Mouse (Mus musculus) midbrain, embryonic 13.5 days (tissue): ENCODE data around the gene Mief1. TPM values are rescaled to one million over a fixed set of nuclear protein-coding genes. Genes with fewer than 3 reads are reported as not detected.

Experiments used
- ATAC-seq: fragments of 200-750 bp; cut with Nextera tagmentation; 2 replicates; pipeline ENCODE4 v1.8.0; 2017; ENCODE audit warnings: mild to moderate bottlenecking, moderate TSS enrichment, moderate library complexity
- H3K27ac ChIP-seq: fragments of 300-500 bp; sonication (generic); 2 replicates; pipeline ENCODE4 v1.5.1; 2015; ENCODE audit warnings: inconsistent platforms, mild to moderate bottlenecking, moderate library complexity
- H3K27me3 ChIP-seq: fragments of 300-500 bp; sonication (generic); 2 replicates; pipeline ENCODE4 v1.6.1; 2015; ENCODE audit warnings: mild to moderate bottlenecking, inconsistent platforms
- H3K36me3 ChIP-seq: fragments of 300-500 bp; sonication (generic); 2 replicates; pipeline ENCODE4 v1.6.1; 2015; ENCODE audit warnings: mild to moderate bottlenecking, inconsistent platforms
- H3K4me1 ChIP-seq: fragments of 300-500 bp; sonication (generic); replicated peaks from 2 replicates; pipeline ENCODE4 v1.6.1; 2015; ENCODE audit warnings: inconsistent platforms
- H3K4me2 ChIP-seq: fragments of 300-500 bp; sonication (generic); replicated peaks from 2 replicates; pipeline ENCODE4 v1.6.1; 2015; ENCODE audit warnings: moderate library complexity, mild to moderate bottlenecking, inconsistent platforms
- H3K4me3 ChIP-seq: fragments of 300-500 bp; sonication (generic); replicated peaks from 2 replicates; pipeline ENCODE4 v1.5.1; 2015; ENCODE audit warnings: mild to moderate bottlenecking, inconsistent platforms
- H3K9ac ChIP-seq: fragments of 300-500 bp; sonication (generic); replicated peaks from 2 replicates; pipeline ENCODE4 v1.6.1; 2015; ENCODE audit warnings: mild to moderate bottlenecking, inconsistent platforms
- H3K9me3 ChIP-seq: fragments of 300-500 bp; sonication (generic); 2 replicates; pipeline ENCODE4 v1.6.1; 2016; ENCODE audit warnings: mild to moderate bottlenecking, inconsistent platforms
- WGBS: fragments of 180-500 bp; shearing (Covaris S2); methylation state at CpG from one replicate; pipeline ENCODE4 v1.1.7; 2015; 5-methylcytosine and 5-hydroxymethylcytosine counted together
- polyA plus RNA-seq: library from polyadenylated mRNA; unstranded; fragments of >200 nt; fragmentation: Nextera tagmentation; extraction: Ambion mirVana; gene quantifications from 2 replicates; pipeline ENCODE4 v1.2.1, GENCODE M21; 2015

Mief1 gene
- polyA plus RNA-seq, 1 experiment from 2014 or later, result 43.8 TPM

DNA sequence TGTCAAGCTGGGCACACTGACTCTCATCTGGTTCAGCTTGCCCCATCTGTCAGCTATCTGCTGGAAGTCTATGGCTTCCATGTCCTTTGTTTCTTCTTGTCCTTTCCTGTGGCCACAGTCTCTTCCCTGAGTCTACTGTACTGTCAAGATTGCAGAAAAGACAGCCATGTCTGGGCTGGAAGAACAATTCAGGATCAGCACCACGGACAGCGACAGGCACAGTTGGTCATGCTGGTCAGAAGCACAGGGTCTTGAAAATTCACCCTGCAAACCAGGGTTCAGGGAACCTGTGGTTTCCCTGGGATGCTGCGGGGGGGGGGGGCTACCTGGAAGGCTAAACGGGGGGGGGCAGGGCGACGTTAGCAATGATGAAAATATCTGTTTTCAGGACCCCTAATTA is 43.8 kb downstream of the Mief1 start:
- no peak overlapping the region for H3K4me2 ChIP-seq
- H3K4me1 ChIP-seq, result peaks cover 6% of the 10 kb centered on the region; the same call in 1 of the 2 replicates
- H3K27me3 ChIP-seq, result peaks cover 48% of the 10 kb centered on the region
- ATAC-seq, result no peak
- H3K4me3 ChIP-seq, result no peak overlapping the region
- no peaks in the 10 kb centered on the region for H3K9me3 ChIP-seq
- H3K9ac ChIP-seq, result no peak overlapping the region
- 5% methylated on average over 5 of the region's 6 CpGs for WGBS
- H3K36me3 ChIP-seq, result no peaks in the 10 kb centered on the region
- no peak overlapping the region for H3K27ac ChIP-seq

DNA sequence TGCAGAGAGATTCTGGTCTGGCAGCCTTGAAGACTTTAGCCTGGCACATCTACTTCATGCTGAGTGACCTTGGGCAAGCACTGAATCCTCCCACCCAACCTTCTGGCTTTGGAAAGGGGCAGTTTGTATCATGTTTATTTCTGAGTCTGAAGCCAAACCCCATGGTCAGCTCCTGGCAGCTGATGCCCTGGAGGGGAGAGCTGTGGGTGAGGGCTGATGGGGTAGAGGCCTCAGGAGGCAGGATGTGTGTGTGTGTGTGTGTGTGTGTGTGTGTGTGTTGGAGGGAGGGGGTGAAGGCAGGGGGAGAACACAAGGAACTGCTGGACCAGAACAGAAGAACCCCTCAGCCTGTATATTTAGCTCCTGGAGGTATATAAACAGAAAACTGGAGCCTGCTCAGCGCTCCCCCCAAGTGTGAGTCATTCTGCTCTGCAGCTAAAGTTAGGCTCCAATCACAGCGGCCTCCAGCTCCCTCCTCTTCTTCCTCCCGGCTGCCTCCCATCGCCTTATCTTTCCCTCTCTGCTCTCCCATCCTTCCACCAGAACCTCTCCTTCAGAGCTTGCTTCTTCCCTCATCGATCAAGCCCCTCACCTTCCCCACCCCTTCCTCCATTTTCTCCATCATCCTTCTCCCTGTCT is 44.4 kb downstream of the Mief1 start:
- H3K4me2 ChIP-seq, result no peak overlapping the region
- peaks cover 6% of the 10 kb centered on the region; the same call in 1 of the 2 replicates for H3K4me1 ChIP-seq
- no peak overlapping the region; the same call in 1 of the 2 replicates for H3K9ac ChIP-seq
- no peak overlapping the region for H3K27ac ChIP-seq
- no peak overlapping the region for H3K4me3 ChIP-seq
- peaks cover 45% of the 10 kb centered on the region for H3K27me3 ChIP-seq
- H3K9me3 ChIP-seq, result no peaks in the 10 kb centered on the region
- 70% methylated on average over 5 of the region's 5 CpGs for WGBS
- H3K36me3 ChIP-seq, result no peaks in the 10 kb centered on the region
- no peak for ATAC-seq

DNA sequence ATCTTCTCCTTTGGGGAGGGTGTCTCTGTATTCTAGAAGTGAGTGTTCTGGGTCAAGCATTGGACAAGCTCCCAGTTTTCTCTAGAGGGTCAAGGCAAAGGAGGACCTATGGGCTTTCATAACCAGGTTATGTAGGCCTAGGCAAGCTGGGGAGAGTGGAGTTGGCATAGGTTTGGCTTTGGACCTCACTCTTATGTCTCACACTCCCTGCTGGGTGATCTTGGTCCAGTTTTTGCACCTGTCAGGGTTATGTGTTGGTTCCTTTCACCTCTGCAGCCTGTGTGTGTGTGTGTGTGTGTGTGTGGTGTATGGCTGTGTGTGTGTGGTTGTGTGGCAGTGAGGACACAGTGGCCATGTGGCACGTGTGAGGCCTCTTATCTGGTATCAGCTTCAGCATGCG is 45.2 kb downstream of the Mief1 start:
- Histone ChIP-seq H3K36me3 (no peaks in the 10 kb centered on the region), H3K4me2 (no peak overlapping the region), H3K9me3 (no peaks in the 10 kb centered on the region), H3K9ac (no peak overlapping the region), H3K4me1 (peaks cover 9% of the 10 kb centered on the region; the same call in 1 of the 2 replicates), H3K27me3 (peaks cover 41% of the 10 kb centered on the region), H3K4me3 (no peak overlapping the region), H3K27ac (no peak overlapping the region)
- 100% methylated on average over 2 of the region's 2 CpGs for WGBS
- no peak for ATAC-seq

DNA sequence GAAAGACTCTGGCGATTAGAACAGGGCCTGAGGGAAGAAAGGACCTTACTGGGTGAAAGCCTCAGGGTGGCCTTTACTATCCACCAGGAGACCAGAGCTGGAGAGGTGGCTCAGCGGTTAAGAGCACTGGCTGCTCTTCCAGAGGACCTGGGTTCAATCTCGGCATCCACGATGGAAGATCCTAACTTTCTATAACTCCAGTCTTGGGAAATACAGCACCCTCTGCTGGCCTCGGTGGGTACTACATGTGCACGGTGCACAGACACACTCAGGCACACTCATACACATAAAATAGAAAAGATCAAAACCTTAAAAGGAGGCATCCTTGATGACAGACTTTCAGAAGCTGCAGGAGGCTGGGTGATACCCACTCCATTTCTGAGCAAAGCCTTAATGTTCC is 46.8 kb downstream of the Mief1 start:
- WGBS, result 17% methylated on average over 6 of the region's 6 CpGs
- peak; percentile 18; the same call in 1 of the 2 replicates for ATAC-seq

DNA sequence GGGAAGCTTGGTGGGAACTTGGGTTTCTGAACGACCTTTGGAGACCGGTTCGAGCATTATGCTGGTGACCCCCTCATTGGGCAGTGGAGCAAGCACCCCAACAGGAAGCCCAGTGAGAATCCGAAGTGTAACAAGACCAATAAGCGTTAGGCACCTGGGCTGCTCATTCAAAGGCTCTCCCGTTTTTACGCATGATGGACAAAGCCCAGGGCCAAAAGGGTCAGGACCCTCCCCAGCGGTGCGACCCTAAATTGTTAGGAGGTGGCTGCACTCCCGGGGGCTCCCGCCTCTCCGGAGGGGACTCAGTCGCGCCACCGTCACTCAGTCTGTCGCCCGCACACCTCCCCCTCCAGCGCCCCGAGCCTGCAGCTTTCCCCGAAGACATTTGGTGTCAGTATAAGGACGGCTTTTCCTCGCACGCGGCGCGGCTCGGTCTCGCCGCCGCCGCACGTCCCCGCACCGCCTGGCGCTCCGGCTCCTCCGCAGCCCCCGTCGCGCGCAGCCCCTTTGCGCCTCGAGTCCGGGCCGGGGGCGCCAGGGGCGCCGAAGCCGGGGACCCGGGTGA is 53.1 kb downstream of the Mief1 start, which contains the start of gene Cacna1i:
Gene Cacna1i, plus strand, starts transcription at position 388 of the 565 bp plus-strand sequence.
- peak within 1 kb of the TSS; percentile 57 for H3K4me3 ChIP-seq
- no peak within 1 kb of the TSS for H3K27ac ChIP-seq
- peaks cover 40% of the 10 kb centered on the region for H3K4me1 ChIP-seq
- H3K36me3 ChIP-seq, result no peaks in the 10 kb centered on the region
- peak; percentile 70 for ATAC-seq
- peak within 1 kb of the TSS; percentile 68 for H3K9ac ChIP-seq
- peak within 1 kb of the TSS; percentile 86 for H3K4me2 ChIP-seq
- H3K27me3 ChIP-seq, result peaks cover 76% of the 10 kb centered on the region
- WGBS, result under 1% methylated on average over 50 of the region's 50 CpGs
- H3K9me3 ChIP-seq, result no peaks in the 10 kb centered on the region

More for the DNA sequence above, 46.8 kb downstream of the Mief1 start:
- Histone ChIP-seq H3K36me3 (no peaks in the 10 kb centered on the region), H3K4me1 (peaks cover 9% of the 10 kb centered on the region; the same call in 1 of the 2 replicates), H3K4me2 (no peak overlapping the region), H3K9ac (no peak overlapping the region), H3K27me3 (peaks cover 45% of the 10 kb centered on the region), H3K9me3 (no peaks in the 10 kb centered on the region), H3K4me3 (no peak overlapping the region), H3K27ac (no peak overlapping the region)

DNA sequence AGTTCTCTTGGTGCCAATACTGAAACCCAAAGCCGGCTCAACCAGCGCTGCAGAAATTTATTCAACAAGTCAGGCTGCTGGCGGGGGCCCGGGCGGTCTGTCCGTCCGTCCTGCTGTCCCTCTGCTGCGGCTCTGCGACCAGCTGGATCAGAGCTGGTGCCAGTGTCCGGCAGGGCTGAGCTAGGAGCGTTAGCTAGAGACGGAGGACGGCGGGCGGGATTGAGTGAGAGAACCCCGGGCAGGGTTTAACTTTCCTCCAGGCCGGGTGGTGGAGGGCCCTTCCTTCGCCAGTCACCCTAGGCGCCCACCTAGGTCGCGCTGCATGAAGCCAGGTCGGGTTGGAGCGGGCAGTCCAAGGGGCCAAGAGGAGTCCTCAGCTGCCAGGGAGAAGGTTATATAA is 54.2 kb downstream of the Mief1 start:
- peaks cover 72% of the 10 kb centered on the region for H3K27me3 ChIP-seq
- WGBS, result 0% methylated on average over 23 of the region's 23 CpGs
- peak overlapping the region; percentile 68 for H3K9ac ChIP-seq
- H3K4me1 ChIP-seq, result peaks cover 43% of the 10 kb centered on the region
- no peak for ATAC-seq
- no peak overlapping the region for H3K27ac ChIP-seq
- H3K4me3 ChIP-seq, result peak overlapping the region; percentile 57
- H3K9me3 ChIP-seq, result no peaks in the 10 kb centered on the region
- peak overlapping the region; percentile 86 for H3K4me2 ChIP-seq
- no peaks in the 10 kb centered on the region for H3K36me3 ChIP-seq

DNA sequence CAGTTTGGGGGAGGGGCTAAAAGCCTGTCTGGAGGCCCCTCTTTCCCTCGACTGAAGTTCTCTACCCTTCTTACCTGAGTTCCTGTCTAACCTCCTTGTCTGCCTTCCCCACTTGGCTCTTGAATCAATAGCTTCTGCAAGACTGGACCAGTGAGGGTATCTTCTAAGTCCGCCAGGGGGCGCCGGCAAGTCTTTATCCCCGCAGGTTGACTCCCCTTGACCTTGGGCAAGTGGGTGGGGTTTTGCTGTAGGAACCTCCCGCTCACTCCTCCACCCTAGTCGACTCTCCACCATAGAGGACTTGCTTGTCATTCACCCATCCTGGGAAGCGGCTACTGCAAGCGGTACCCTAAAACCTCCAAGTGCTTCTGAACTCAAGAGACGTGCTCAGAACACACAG is 55.6 kb downstream of the Mief1 start:
- H3K4me2 ChIP-seq, result peak overlapping the region; percentile 86
- H3K27ac ChIP-seq, result no peak overlapping the region
- 8% methylated on average over 10 of the region's 10 CpGs for WGBS
- H3K36me3 ChIP-seq, result no peaks in the 10 kb centered on the region
- H3K27me3 ChIP-seq, result peaks cover 66% of the 10 kb centered on the region
- ATAC-seq, result no peak
- no peaks in the 10 kb centered on the region for H3K9me3 ChIP-seq
- H3K4me3 ChIP-seq, result no peak overlapping the region
- no peak overlapping the region for H3K9ac ChIP-seq
- peaks cover 41% of the 10 kb centered on the region for H3K4me1 ChIP-seq

DNA sequence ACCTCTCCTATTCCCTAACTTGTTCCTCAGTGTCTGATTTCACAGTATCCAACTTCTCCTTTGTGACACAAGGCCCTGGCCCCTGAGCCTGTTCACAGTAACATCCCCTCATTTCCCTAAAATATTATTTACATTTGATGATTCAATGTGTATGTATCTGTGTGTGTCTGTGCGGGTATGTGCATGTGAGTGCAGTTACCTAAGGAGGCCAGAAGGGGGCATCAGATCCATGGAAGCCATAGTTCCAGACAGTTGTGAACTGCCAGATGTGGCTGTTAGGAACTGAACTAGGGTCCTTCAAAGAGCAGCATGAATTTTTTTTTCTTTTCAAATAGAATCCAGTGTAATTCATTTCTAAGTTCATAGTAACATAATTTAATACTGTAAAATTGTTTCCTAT is 63.3 kb downstream of the Mief1 start:
- no peak for ATAC-seq
- Histone ChIP-seq H3K36me3 (no peaks in the 10 kb centered on the region), H3K27me3 (no peaks in the 10 kb centered on the region; the same call in 1 of the 2 replicates), H3K9me3 (no peaks in the 10 kb centered on the region), H3K4me2 (no peak overlapping the region), H3K4me3 (no peak overlapping the region), H3K27ac (no peak overlapping the region), H3K4me1 (0 out of 2 replicates have a peak, but pooled peaks cover 2% of the 10 kb centered on the region), H3K9ac (no peak overlapping the region)
- WGBS, result 97% methylated on average over 1 of the region's 1 CpGs

Other genes starting within 250 kb of the Mief1 start
- gene Pdgfb, start 219.0 kb upstream of the Mief1 start, polyA plus RNA-seq, result 2.1 and 2.3 TPM in 2 replicates
- gene Syngr1, start 142.7 kb upstream of the Mief1 start, polyA plus RNA-seq, result 20.6 and 26.2 TPM in 2 replicates
- gene Rpl3, start 142.2 kb upstream of the Mief1 start, polyA plus RNA-seq, result 608 and 612 TPM in 2 replicates
- 41.1 and 43.0 TPM in 2 replicates for gene Tab1, start 100.9 kb upstream of the Mief1 start, polyA plus RNA-seq
- gene Mgat3, start 60.3 kb upstream of the Mief1 start, polyA plus RNA-seq, result 11.4 and 12.3 TPM in 2 replicates
- gene AC140267.1, start 1.8 kb downstream of the Mief1 start, polyA plus RNA-seq, result not detected in 2 replicates
- gene Atf4, start 21.2 kb downstream of the Mief1 start, polyA plus RNA-seq, result 133 and 134 TPM in 2 replicates
- 72.9 and 77.8 TPM in 2 replicates for gene Rps19bp1, start 30.3 kb downstream of the Mief1 start, polyA plus RNA-seq
- gene Cacna1i, start 53.2 kb downstream of the Mief1 start, polyA plus RNA-seq, result 0.32 and 0.50 TPM in 2 replicates